Mouse (Mus musculus): ENCODE data around the gene 2700081O15Rik. TPM values are rescaled to one million over a fixed set of nuclear protein-coding genes. Genes with fewer than 3 reads are reported as not detected.

2700081O15Rik gene
- total and polyA plus RNA-seq, 3 experiments: 13.1 to 16.4 (median 13.4) TPM

DNA sequence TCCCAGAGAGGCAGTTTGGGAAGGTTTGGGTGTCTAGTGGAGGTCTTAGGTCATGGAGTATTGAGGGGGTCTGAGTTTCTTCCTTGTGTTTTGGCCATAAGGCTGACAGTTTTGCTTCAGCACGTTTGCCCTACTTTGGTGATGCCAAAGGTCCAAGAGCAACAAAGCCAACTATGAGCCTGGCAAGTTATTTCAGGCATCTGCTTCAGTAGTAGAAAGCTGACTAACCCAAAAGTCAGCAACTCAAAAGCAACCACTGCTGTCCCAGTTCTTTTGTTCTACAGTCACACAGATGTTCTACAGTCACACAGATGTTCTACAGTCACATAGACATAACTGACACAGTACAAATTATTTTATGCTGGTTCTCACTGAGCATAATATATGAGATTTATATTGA, 28.2 kb downstream of the 2700081O15Rik start:
- Histone ChIP-seq H3K27ac (no peak overlapping the region), H3K79me2 (replicated peaks; ENCODE audit: control insufficient read depth, insufficient read depth, low read length) (peaks cover 3% of the 10 kb centered on the region; the same call in 1 of the 2 replicates), H3K9ac (ENCODE audit: low read depth, low read length) (no peak overlapping the region), H3K27me3 (ENCODE audit: control insufficient read depth, insufficient read depth, low read length) (no peaks in the 10 kb centered on the region), H3K36me3 (ENCODE audit: control insufficient read depth, insufficient read depth, low read length) (no peaks in the 10 kb centered on the region; the same call in 1 of the 2 replicates), H3K4me3 (no peak overlapping the region), H3K4me1 (ENCODE audit: control insufficient read depth, insufficient read depth, low read length) (no peaks in the 10 kb centered on the region; the same call in 1 of the 2 replicates)
- no peak for DNase-seq
- TF ChIP-seq POLR2A (IDR thresholded peaks at IDR 0.05; ENCODE audit: insufficient read depth, low read depth, low read length) (no peak), EP300 (IDR thresholded peaks at IDR 0.05; ENCODE audit: insufficient read depth, low read depth, low read length) (no peak), CTCF (IDR thresholded peaks at IDR 0.05) (no peak)
- 42% methylated on average over 1 of the region's 1 CpGs for WGBS
- intact Hi-C loops (cut with DNase I): no loop called here

GRCm38 (mm10) chr19:7456803-7457202, 39.4 kb downstream of the 2700081O15Rik start:
- no peak for DNase-seq
- no peak overlapping the region for H3K9ac ChIP-seq (ENCODE audit: low read depth, low read length)
- H3K79me2 ChIP-seq (replicated peaks; ENCODE audit: control insufficient read depth, insufficient read depth, low read length): peaks cover 2% of the 10 kb centered on the region
- H3K27me3 ChIP-seq (ENCODE audit: control insufficient read depth, insufficient read depth, low read length): no peaks in the 10 kb centered on the region
- no peak for TF ChIP-seq EP300 (IDR thresholded peaks at IDR 0.05; ENCODE audit: insufficient read depth, low read depth, low read length)
- TF ChIP-seq CTCF (IDR thresholded peaks at IDR 0.05): peak; percentile 26; the same call in 1 of the 2 replicates
- 59% methylated on average over 2 of the region's 2 CpGs for WGBS
- intact Hi-C loops (cut with DNase I): no loop called here
- peaks cover 2% of the 10 kb centered on the region; the same call in 1 of the 2 replicates for H3K4me1 ChIP-seq (ENCODE audit: control insufficient read depth, insufficient read depth, low read length)
- no peak overlapping the region for H3K27ac ChIP-seq
- H3K36me3 ChIP-seq (ENCODE audit: control insufficient read depth, insufficient read depth, low read length): peaks cover 3% of the 10 kb centered on the region; the same call in 1 of the 2 replicates
- H3K4me3 ChIP-seq: no peak overlapping the region

DNA sequence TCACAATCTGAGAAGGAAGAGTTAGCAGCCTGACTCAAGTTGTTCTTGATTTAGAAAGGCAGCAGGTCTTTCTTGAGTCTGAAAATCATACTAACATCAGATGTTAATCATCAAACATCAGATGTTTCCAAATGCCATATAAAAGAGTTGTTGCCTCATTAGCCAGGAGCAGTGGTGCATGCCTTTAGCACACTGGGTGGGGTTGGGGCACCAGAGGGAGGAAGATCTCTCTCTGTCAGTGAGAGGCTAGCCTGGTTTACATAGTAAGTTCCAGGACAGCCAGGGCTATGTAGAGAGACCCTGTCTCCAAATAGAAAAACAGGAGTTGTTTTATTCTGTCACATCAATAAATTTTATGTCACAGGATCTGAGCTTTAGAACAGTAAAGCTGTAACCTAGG, 41.5 kb downstream of the 2700081O15Rik start:
- Histone ChIP-seq H3K79me2 (replicated peaks; ENCODE audit: control insufficient read depth, insufficient read depth, low read length) (peaks cover 5% of the 10 kb centered on the region), H3K4me1 (ENCODE audit: control insufficient read depth, insufficient read depth, low read length) (peaks cover 2% of the 10 kb centered on the region; the same call in 1 of the 2 replicates), H3K36me3 (ENCODE audit: control insufficient read depth, insufficient read depth, low read length) (peaks cover 3% of the 10 kb centered on the region; the same call in 1 of the 2 replicates), H3K9ac (ENCODE audit: low read depth, low read length) (no peak overlapping the region), H3K4me3 (no peak overlapping the region), H3K27ac (no peak overlapping the region), H3K27me3 (ENCODE audit: control insufficient read depth, insufficient read depth, low read length) (no peaks in the 10 kb centered on the region)
- intact Hi-C loops (cut with DNase I): no loop called here
- TF ChIP-seq CTCF (IDR thresholded peaks at IDR 0.05) (no peak), EP300 (IDR thresholded peaks at IDR 0.05; ENCODE audit: insufficient read depth, low read depth, low read length) (no peak), POLR2A (IDR thresholded peaks at IDR 0.05; ENCODE audit: insufficient read depth, low read depth, low read length) (no peak)
- no peak for DNase-seq

- no peak for DNase-seq
- intact Hi-C loops (cut with DNase I): no loop called here
- H3K27me3 ChIP-seq (ENCODE audit: control insufficient read depth, insufficient read depth, low read length): no peaks in the 10 kb centered on the region
- no peak overlapping the region for H3K4me3 ChIP-seq
- WGBS: 90% methylated on average over 2 of the region's 2 CpGs
- H3K9ac ChIP-seq (ENCODE audit: low read depth, low read length): no peak overlapping the region
- peaks cover 3% of the 10 kb centered on the region; the same call in 1 of the 2 replicates for H3K36me3 ChIP-seq (ENCODE audit: control insufficient read depth, insufficient read depth, low read length)
- TF ChIP-seq POLR2A (IDR thresholded peaks at IDR 0.05; ENCODE audit: insufficient read depth, low read depth, low read length): no peak
- no peak for TF ChIP-seq CTCF (IDR thresholded peaks at IDR 0.05)
- no peak for TF ChIP-seq EP300 (IDR thresholded peaks at IDR 0.05; ENCODE audit: insufficient read depth, low read depth, low read length)
- peaks cover 5% of the 10 kb centered on the region for H3K79me2 ChIP-seq (replicated peaks; ENCODE audit: control insufficient read depth, insufficient read depth, low read length)
- H3K4me1 ChIP-seq (ENCODE audit: control insufficient read depth, insufficient read depth, low read length): peaks cover 2% of the 10 kb centered on the region; the same call in 1 of the 2 replicates
- no peak overlapping the region for H3K27ac ChIP-seq
These were observed 41.9 kb downstream of the 2700081O15Rik start for GRCm38 (mm10) chr19:7459370-7459769.

GRCm38 (mm10) chr19:7467915-7468314, 50.5 kb downstream of the 2700081O15Rik start:
- no peak for DNase-seq
- Histone ChIP-seq H3K4me3 (no peak overlapping the region), H3K36me3 (ENCODE audit: control insufficient read depth, insufficient read depth, low read length) (peaks cover 25% of the 10 kb centered on the region), H3K4me1 (ENCODE audit: control insufficient read depth, insufficient read depth, low read length) (peaks cover 2% of the 10 kb centered on the region), H3K79me2 (replicated peaks; ENCODE audit: control insufficient read depth, insufficient read depth, low read length) (peaks cover 2% of the 10 kb centered on the region; the same call in 1 of the 2 replicates), H3K27me3 (ENCODE audit: control insufficient read depth, insufficient read depth, low read length) (no peaks in the 10 kb centered on the region), H3K9ac (ENCODE audit: low read depth, low read length) (no peak overlapping the region), H3K27ac (no peak overlapping the region)
- intact Hi-C loops (cut with DNase I): no loop called here
- no peak for TF ChIP-seq CTCF (IDR thresholded peaks at IDR 0.05)
- no peak for TF ChIP-seq POLR2A (IDR thresholded peaks at IDR 0.05; ENCODE audit: insufficient read depth, low read depth, low read length)
- TF ChIP-seq EP300 (IDR thresholded peaks at IDR 0.05; ENCODE audit: insufficient read depth, low read depth, low read length): no peak

GRCm38 (mm10) chr19:7470643-7471042, 53.2 kb downstream of the 2700081O15Rik start:
- no peak overlapping the region for H3K9ac ChIP-seq (ENCODE audit: low read depth, low read length)
- 69% methylated on average over 2 of the region's 2 CpGs for WGBS
- intact Hi-C loops (cut with DNase I): no loop called here
- peaks cover 32% of the 10 kb centered on the region for H3K36me3 ChIP-seq (ENCODE audit: control insufficient read depth, insufficient read depth, low read length)
- H3K27me3 ChIP-seq (ENCODE audit: control insufficient read depth, insufficient read depth, low read length): no peaks in the 10 kb centered on the region
- peaks cover 3% of the 10 kb centered on the region; the same call in 1 of the 2 replicates for H3K79me2 ChIP-seq (replicated peaks; ENCODE audit: control insufficient read depth, insufficient read depth, low read length)
- TF ChIP-seq EP300 (IDR thresholded peaks at IDR 0.05; ENCODE audit: insufficient read depth, low read depth, low read length) (no peak), CTCF (IDR thresholded peaks at IDR 0.05) (no peak), POLR2A (IDR thresholded peaks at IDR 0.05; ENCODE audit: insufficient read depth, low read depth, low read length) (no peak)
- H3K4me3 ChIP-seq: no peak overlapping the region
- H3K27ac ChIP-seq: no peak overlapping the region; the same call in 1 of the 2 replicates
- peaks cover 4% of the 10 kb centered on the region for H3K4me1 ChIP-seq (ENCODE audit: control insufficient read depth, insufficient read depth, low read length)
- DNase-seq: no peak

Small RNA genes within 50 kb of the gene (microRNA-seq; reads per million reads assigned to microRNA genes)
- gene Mir6991: 0 reads per million in 2 experiments

Other genes with a start within 250 kb of the 2700081O15Rik start
- gene Otub1, start 211.3 kb upstream of the 2700081O15Rik start, total RNA-seq (2021): 10 to 100 TPM; 62.1 to 70.9 TPM
- gene Otub1, start 211.3 kb upstream of the 2700081O15Rik start, polyA plus RNA-seq (2012; rRNA removed): 73.3 and 84.2 TPM in 2 replicates
- 100 to 1,000 TPM; 384 to 424 TPM for gene Cox8a, start 200.0 kb upstream of the 2700081O15Rik start, total RNA-seq (2021)
- 589 and 775 TPM in 2 replicates for gene Cox8a, start 200.0 kb upstream of the 2700081O15Rik start, polyA plus RNA-seq (2012; rRNA removed)
- 10 to 100 TPM; 14.9 to 16.4 TPM for gene Naa40, start 176.4 kb upstream of the 2700081O15Rik start, total RNA-seq (2021)
- 23.8 and 31.8 TPM in 2 replicates for gene Naa40, start 176.4 kb upstream of the 2700081O15Rik start, polyA plus RNA-seq (2012; rRNA removed)
- gene Rcor2, start 150.3 kb upstream of the 2700081O15Rik start, total RNA-seq (2021): 1 to 10 TPM; 5.7 to 7.6 TPM
- gene Rcor2, start 150.3 kb upstream of the 2700081O15Rik start, polyA plus RNA-seq (2012; rRNA removed): 11.6 and 12.7 TPM in 2 replicates
- gene Mark2, start 75.8 kb upstream of the 2700081O15Rik start, total RNA-seq (2021): 10 to 100 TPM; 46.2 to 53.8 TPM
- gene Mark2, start 75.8 kb upstream of the 2700081O15Rik start, polyA plus RNA-seq (2012; rRNA removed): 53.1 and 56.7 TPM in 2 replicates
- gene Spindoc, start 34.6 kb upstream of the 2700081O15Rik start, total RNA-seq (2021): 10 to 100 TPM; 11.6 to 14.0 TPM
- 12.4 and 13.4 TPM in 2 replicates for gene Spindoc, start 34.6 kb upstream of the 2700081O15Rik start, polyA plus RNA-seq (2012; rRNA removed)
- 10 to 100 TPM; 71.8 to 75.4 TPM for gene Rtn3, start 65.7 kb downstream of the 2700081O15Rik start, total RNA-seq (2021)
- gene Rtn3, start 65.7 kb downstream of the 2700081O15Rik start, polyA plus RNA-seq (2012; rRNA removed): 58.2 and 89.4 TPM in 2 replicates
- gene Atl3, start 76.4 kb downstream of the 2700081O15Rik start, total RNA-seq (2021): 10 to 100 TPM; 14.0 TPM
- gene Atl3, start 76.4 kb downstream of the 2700081O15Rik start, polyA plus RNA-seq (2012; rRNA removed): 6.8 and 14.3 TPM in 2 replicates
- gene Pla2g16, start 139.8 kb downstream of the 2700081O15Rik start, total RNA-seq (2021): 100 to 1,000 TPM; 104 to 134 TPM
- gene Pla2g16, start 139.8 kb downstream of the 2700081O15Rik start, polyA plus RNA-seq (2012; rRNA removed): 75.6 and 108 TPM in 2 replicates
- gene Lgals12, start 189.6 kb downstream of the 2700081O15Rik start, total RNA-seq (2021): 1 to 10 TPM in 1 of 2 experiments, under 1 TPM in 1; 0.34 to 1.2 TPM
- 1.3 and 4.0 TPM in 2 replicates for gene Lgals12, start 189.6 kb downstream of the 2700081O15Rik start, polyA plus RNA-seq (2012; rRNA removed)
- not detected for gene Hrasls5, start 194.9 kb downstream of the 2700081O15Rik start, total RNA-seq (2021)
- gene Hrasls5, start 194.9 kb downstream of the 2700081O15Rik start, polyA plus RNA-seq (2012; rRNA removed): 0.82 and 0.94 TPM in 2 replicates